Mouse (Mus musculus) thymus, postnatal 10 days (tissue): ENCODE data around the gene Olfr692.
"Not testable (repeated sequence)": the region's sequence is repeated elsewhere in the genome, so short reads cannot be mapped to it uniquely, and the experiment has no call there.

Experiments used
- DNase-seq, 2 experiments: peaks; one replicate each; pipeline ENCODE4 v3.0.0; 2021; ENCODE audit warnings: low spot score in 2 of 2

Olfr692 gene

GRCm38 (mm10) chr7:105367930-105368329 lies at the start of gene Olfr692:
Gene Olfr692, plus strand, starts transcription at chr7:105368230.
- no peak for DNase-seq

DNA sequence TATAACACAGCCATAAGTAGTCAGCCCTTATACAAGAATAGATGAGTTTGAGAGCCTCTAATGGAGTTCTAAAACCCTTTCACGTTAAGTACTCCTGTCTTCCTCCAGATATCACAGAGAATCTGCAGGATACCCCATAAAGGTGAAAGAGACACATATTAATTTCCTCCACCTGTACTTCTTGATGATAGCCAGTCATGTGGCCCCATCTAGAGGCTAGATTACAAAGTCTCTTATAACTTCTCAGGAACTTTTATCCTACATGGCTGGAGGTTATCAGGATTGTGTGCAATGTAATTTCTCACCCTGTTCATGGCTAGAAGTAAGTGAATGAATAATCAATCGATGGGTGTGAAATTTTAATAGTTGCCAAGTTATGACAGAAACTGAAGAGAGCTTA lies 42.7 kb upstream of the Olfr692 start:
- DNase-seq: no peak

DNA sequence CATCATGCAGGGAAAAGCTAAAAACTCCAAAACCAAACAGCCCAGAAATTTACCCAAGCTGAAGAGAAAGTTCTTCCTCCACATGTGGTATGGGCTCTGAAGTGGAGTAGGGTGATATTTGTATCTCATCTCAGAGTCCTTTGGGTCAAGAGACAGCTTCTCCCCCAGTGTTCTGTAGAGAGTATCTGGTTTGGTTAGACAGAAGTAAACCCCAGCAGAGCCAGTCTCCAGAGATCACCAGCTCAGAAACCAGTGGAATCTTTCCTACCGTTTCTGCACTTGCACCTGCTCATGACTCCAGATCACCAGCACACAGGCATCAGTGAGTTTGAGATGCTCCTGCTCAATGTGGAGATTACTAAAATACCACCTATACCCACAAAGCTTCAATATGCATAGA lies 34.0 kb upstream of the Olfr692 start, which contains the start of gene Olfr690:
TSS of gene Olfr690 (minus strand) at position 101 of the 400 bp plus-strand sequence.
- DNase-seq: no peak

GRCm38 (mm10) chr7:105342170-105342569 lies 25.9 kb upstream of the Olfr692 start, which contains the start of gene Olfr691:
Gene Olfr691, minus strand, starts transcription at chr7:105342270.
- DNase-seq: no peak

GRCm38 (mm10) chr7:105342752-105343151 lies 25.3 kb upstream of the Olfr692 start:
- no peak for DNase-seq

GRCm38 (mm10) chr7:105356064-105356463 lies 12.0 kb upstream of the Olfr692 start:
- DNase-seq: not testable (repeated sequence)

DNA sequence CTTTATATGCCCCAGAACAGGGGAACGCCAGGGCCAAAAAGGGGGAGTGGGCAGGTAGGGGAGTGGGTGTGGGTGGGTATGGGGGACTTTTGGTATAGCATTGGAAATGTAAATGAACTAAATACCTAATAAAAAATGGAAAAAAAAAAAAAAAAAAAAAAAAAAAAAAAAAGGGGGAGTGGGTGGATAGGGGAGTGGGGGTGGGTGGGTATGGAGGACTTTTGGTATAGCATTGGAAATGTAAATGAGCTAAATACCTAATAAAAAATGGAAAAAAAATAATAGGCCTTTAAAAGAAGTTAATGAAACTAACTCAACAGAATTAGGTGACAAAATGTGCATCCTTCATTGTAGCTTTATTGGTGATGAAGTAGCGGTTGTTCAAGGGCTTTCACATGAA lies 11.5 kb upstream of the Olfr692 start:
- not testable (repeated sequence) for DNase-seq

- DNase-seq: no peak
Observed at GRCm38 (mm10) chr7:105361713-105362112, 6.3 kb upstream of the Olfr692 start.

- no peak for DNase-seq
Observed at GRCm38 (mm10) chr7:105367268-105367667, 762 bp upstream of the Olfr692 start.

DNA sequence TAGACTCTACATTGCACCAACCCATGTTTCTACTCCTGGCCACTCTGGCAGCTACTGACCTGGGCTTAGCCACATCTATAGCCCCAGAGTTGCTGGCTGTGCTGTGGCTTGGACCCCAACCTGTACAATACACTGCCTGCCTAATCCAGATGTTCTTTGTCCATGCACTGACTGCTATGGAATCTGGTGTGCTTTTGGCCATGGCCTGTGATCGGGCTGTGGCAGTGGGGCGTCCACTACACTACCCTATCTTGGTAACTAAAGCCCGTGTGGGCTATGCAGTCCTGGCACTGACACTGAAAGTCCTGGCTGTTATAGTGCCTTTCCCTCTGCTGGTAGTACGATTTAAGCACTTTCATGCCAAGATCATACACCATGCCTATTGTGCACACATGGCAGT lies 491 bp downstream of the Olfr692 start:
- no peak for DNase-seq

DNA sequence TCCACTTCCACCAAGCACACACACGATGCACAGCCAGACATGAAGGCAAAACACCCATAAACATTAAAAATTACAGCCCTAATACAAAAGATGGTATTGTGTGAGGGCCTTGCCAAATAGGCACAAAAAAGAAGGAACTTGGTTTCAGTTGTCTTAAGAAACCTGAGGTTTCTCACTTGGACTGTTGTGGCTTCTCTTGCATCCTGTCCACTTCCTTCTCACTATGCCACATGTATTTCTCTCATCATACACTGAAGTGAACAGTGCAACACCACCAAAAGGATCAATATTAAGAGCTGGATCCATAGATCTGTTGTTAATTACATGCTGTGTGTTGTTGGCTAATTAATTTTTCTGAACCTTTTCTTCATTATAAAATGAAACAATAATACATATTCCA lies 4.9 kb downstream of the Olfr692 start:
- DNase-seq: no peak

GRCm38 (mm10) chr7:105373509-105373908 lies 5.5 kb downstream of the Olfr692 start:
- DNase-seq: no peak

- DNase-seq: no peak
Observed at GRCm38 (mm10) chr7:105373976-105374375, 5.9 kb downstream of the Olfr692 start.

- DNase-seq: no peak
Observed at GRCm38 (mm10) chr7:105374866-105375265, 6.8 kb downstream of the Olfr692 start, which contains the start of gene Gm5901. Gene Gm5901, plus strand, starts transcription at chr7:105375038.

DNA sequence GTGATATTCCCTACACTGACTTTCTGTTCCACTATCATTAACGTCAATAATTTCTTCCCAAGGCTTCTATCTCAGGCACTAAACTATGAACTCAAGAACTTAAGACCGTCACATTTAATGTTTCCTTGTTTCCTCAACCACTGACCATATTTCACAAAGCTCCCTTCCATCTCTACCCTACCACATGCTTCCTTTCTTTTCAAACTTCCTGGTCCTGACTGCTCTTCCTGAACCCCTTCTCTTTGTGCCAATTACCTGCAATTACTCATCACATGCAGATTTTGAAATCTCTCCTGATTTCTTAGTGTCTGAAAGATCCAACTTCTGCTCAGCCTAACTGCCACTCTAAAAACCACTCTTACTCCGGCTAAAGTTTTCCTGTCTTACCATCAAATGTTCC lies 12.3 kb downstream of the Olfr692 start:
- no peak for DNase-seq

GRCm38 (mm10) chr7:105387696-105388095 lies 19.7 kb downstream of the Olfr692 start:
- DNase-seq: no peak

GRCm38 (mm10) chr7:105390236-105390635 lies 22.2 kb downstream of the Olfr692 start:
- no peak for DNase-seq

DNA sequence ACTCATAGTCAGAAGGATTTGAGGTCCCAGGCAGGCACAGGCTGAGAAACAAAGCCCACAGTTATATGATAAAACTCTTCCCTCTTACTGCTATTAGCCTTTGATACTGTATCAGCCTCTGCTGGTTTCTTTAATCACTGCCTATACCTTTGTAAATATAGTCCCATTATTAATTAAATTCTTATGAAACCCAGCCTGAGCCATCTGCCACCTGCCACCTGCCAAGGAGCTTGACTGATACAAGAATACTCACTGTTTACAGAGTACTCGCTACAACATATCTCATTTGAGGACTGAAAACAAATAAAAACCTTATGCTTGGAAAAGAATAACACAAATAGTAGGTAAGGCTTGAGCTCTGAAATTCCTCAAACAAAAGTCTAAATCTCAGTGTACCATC lies 26.6 kb downstream of the Olfr692 start:
- DNase-seq: no peak

GRCm38 (mm10) chr7:105395131-105395820 lies 27.2 kb downstream of the Olfr692 start:
- no peak for DNase-seq

GRCm38 (mm10) chr7:105396126-105396525 lies 28.1 kb downstream of the Olfr692 start:
- no peak for DNase-seq

- no peak for DNase-seq
Observed at GRCm38 (mm10) chr7:105399058-105399934, 31.3 kb downstream of the Olfr692 start.

GRCm38 (mm10) chr7:105399935-105400624 lies 32.0 kb downstream of the Olfr692 start, which contains the start of gene Fam160a2:
Gene Fam160a2, minus strand, starts transcription at chr7:105400054.
- peak; percentile 96 to 97 for DNase-seq
